Mouse (Mus musculus) bone marrow, adult 2 months (tissue): ENCODE data around the gene Macrod2.

Experiments
- CTCF ChIP-seq: fragments of 200-500 bp; IDR thresholded peaks from 2 replicates; pipeline ENCODE4 v1.5.1; 2011; ENCODE audit warnings: low read length, control low read depth; ENCODE audit not compliant: control insufficient read depth, insufficient read depth
- POLR2A ChIP-seq: fragments of 200-500 bp; IDR thresholded peaks from 2 replicates; pipeline ENCODE4 v1.6.1; 2011; ENCODE audit warnings: low read depth, mild to moderate bottlenecking, control low read depth, low read length, borderline replicate concordance; ENCODE audit not compliant: control insufficient read depth

GRCm38 (mm10) chr2:141591326-141591725, 1196.2 kb downstream of the Macrod2 start:
- TF ChIP-seq CTCF (no peak), POLR2A (no peak)
